Mouse (Mus musculus) kidney, adult 2 months (tissue): Measurements from ENCODE around the gene Gm21972. TPM values are rescaled to one million over a fixed set of nuclear protein-coding genes. Genes with fewer than 3 reads are reported as not detected.

Experiments
- DNase-seq: peaks from one replicate; pipeline ENCODE4 v3.0.0; 2021
- H3K27ac ChIP-seq: fragments of 200-500 bp; 2 replicates; pipeline ENCODE4 v1.5.1; 2012; ENCODE audit warnings: low read depth, low read length, control low read depth, inconsistent platforms; ENCODE audit not compliant: insufficient read depth
- H3K27me3 ChIP-seq: fragments of 200-500 bp; replicated peaks from 2 replicates; pipeline ENCODE4 v1.6.1; 2012; ENCODE audit warnings: mild to moderate bottlenecking, moderate library complexity, low read length, inconsistent platforms; ENCODE audit not compliant: control insufficient read depth, insufficient read depth
- H3K36me3 ChIP-seq: fragments of 200-500 bp; 2 replicates; pipeline ENCODE4 v1.6.1; 2012; ENCODE audit warnings: mild to moderate bottlenecking, moderate library complexity, low read length, inconsistent platforms; ENCODE audit not compliant: control insufficient read depth, insufficient read depth
- H3K4me1 ChIP-seq: fragments of 200-500 bp; 2 replicates; pipeline ENCODE4 v1.6.1; 2011; ENCODE audit warnings: low read length; ENCODE audit not compliant: control insufficient read depth, insufficient read depth
- H3K4me3 ChIP-seq: fragments of 200-500 bp; 2 replicates; pipeline ENCODE4 v1.5.1; 2011; ENCODE audit warnings: mild to moderate bottlenecking, low read depth, low read length, control low read depth; ENCODE audit not compliant: insufficient read depth
- CTCF ChIP-seq: fragments of 200-500 bp; conservative IDR thresholded peaks from 2 replicates; pipeline ENCODE4 v1.5.1; 2011; ENCODE audit warnings: low read depth, mild to moderate bottlenecking, control low read depth, low read length, moderate library complexity, mixed read lengths; ENCODE audit not compliant: insufficient read depth, insufficient read length
- POLR2A ChIP-seq: fragments of 200-500 bp; IDR thresholded peaks from one replicate; pipeline ENCODE4 v1.6.1; 2011; ENCODE audit warnings: low read depth, low read length, control low read depth
- WGBS: fragments of 180-500 bp; shearing (Covaris S2); methylation state at CpG from one replicate; pipeline ENCODE4 v1.1.7; 2018; 5-methylcytosine and 5-hydroxymethylcytosine counted together
- polyA plus RNA-seq: library from polyadenylated mRNA; depleted of rRNA; stranded (reverse); fragments of >200 nt; gene quantifications from 2 replicates; pipeline ENCODE4 v1.2.3, GENCODE M21; 2012

The Gm21972 gene
- polyA plus RNA-seq, 1 experiment = not detected

- no peak for DNase-seq
- Histone ChIP-seq H3K36me3 (no peaks in the 10 kb centered on the region), H3K4me3 (no peak overlapping the region), H3K4me1 (0 out of 2 replicates have a peak, but pooled peaks cover 3% of the 10 kb centered on the region), H3K27ac (no peak overlapping the region), H3K27me3 (no peaks in the 10 kb centered on the region)
- no peak for TF ChIP-seq CTCF
- no peak for TF ChIP-seq POLR2A
- WGBS = 80% methylated on average over 4 of the region's 4 CpGs
Observed at GRCm38 (mm10) chr1:86183577-86184263, 50.3 kb downstream of the Gm21972 start.

GRCm38 (mm10) chr1:86186762-86187161 lies 53.3 kb downstream of the Gm21972 start:
- H3K4me3 ChIP-seq = no peak overlapping the region
- no peak overlapping the region for H3K27ac ChIP-seq
- no peaks in the 10 kb centered on the region for H3K27me3 ChIP-seq
- no peak for DNase-seq
- 0 out of 2 replicates have a peak, but pooled peaks cover 3% of the 10 kb centered on the region for H3K4me1 ChIP-seq
- 88% methylated on average over 7 of the region's 7 CpGs for WGBS
- H3K36me3 ChIP-seq = no peaks in the 10 kb centered on the region
- TF ChIP-seq CTCF = no peak
- no peak for TF ChIP-seq POLR2A

- Histone ChIP-seq H3K36me3 (no peaks in the 10 kb centered on the region), H3K4me1 (0 out of 2 replicates have a peak, but pooled peaks cover 3% of the 10 kb centered on the region), H3K27ac (no peak overlapping the region), H3K4me3 (no peak overlapping the region), H3K27me3 (no peaks in the 10 kb centered on the region)
- WGBS = 55% methylated on average over 2 of the region's 2 CpGs
- TF ChIP-seq POLR2A = no peak
- TF ChIP-seq CTCF = no peak
- DNase-seq = no peak
Observed at GRCm38 (mm10) chr1:86187856-86188255, 54.4 kb downstream of the Gm21972 start.

GRCm38 (mm10) chr1:86188271-86188670 lies 54.8 kb downstream of the Gm21972 start:
- H3K36me3 ChIP-seq = no peaks in the 10 kb centered on the region
- no peak overlapping the region for H3K27ac ChIP-seq
- TF ChIP-seq POLR2A = no peak
- no peak for TF ChIP-seq CTCF
- H3K4me3 ChIP-seq = no peak overlapping the region
- 0 out of 2 replicates have a peak, but pooled peaks cover 3% of the 10 kb centered on the region for H3K4me1 ChIP-seq
- 43% methylated on average over 2 of the region's 2 CpGs for WGBS
- H3K27me3 ChIP-seq = no peaks in the 10 kb centered on the region
- peak; percentile 48 for DNase-seq

GRCm38 (mm10) chr1:86189034-86189702 lies 55.7 kb downstream of the Gm21972 start:
- DNase-seq = no peak
- H3K36me3 ChIP-seq = no peaks in the 10 kb centered on the region
- no peaks in the 10 kb centered on the region for H3K27me3 ChIP-seq
- H3K4me1 ChIP-seq = 0 out of 2 replicates have a peak, but pooled peaks cover 3% of the 10 kb centered on the region
- no peak overlapping the region for H3K27ac ChIP-seq
- WGBS = 74% methylated on average over 6 of the region's 6 CpGs
- 0 out of 2 replicates have a peak, but pooled peaks have one; percentile 23 for TF ChIP-seq CTCF
- TF ChIP-seq POLR2A = no peak
- H3K4me3 ChIP-seq = no peak overlapping the region

- H3K4me3 ChIP-seq = no peak overlapping the region
- WGBS = 83% methylated on average over 6 of the region's 6 CpGs
- DNase-seq = no peak
- no peak for TF ChIP-seq POLR2A
- TF ChIP-seq CTCF = no peak
- H3K4me1 ChIP-seq = 0 out of 2 replicates have a peak, but pooled peaks cover 3% of the 10 kb centered on the region
- no peaks in the 10 kb centered on the region for H3K27me3 ChIP-seq
- no peaks in the 10 kb centered on the region for H3K36me3 ChIP-seq
- no peak overlapping the region for H3K27ac ChIP-seq
Observed at GRCm38 (mm10) chr1:86190843-86191242, 57.4 kb downstream of the Gm21972 start.

GRCm38 (mm10) chr1:86194044-86194443 lies 60.6 kb downstream of the Gm21972 start:
- no peak for DNase-seq
- H3K27me3 ChIP-seq = no peaks in the 10 kb centered on the region
- no peak overlapping the region for H3K27ac ChIP-seq
- WGBS = 82% methylated on average over 7 of the region's 7 CpGs
- no peaks in the 10 kb centered on the region for H3K36me3 ChIP-seq
- no peaks in the 10 kb centered on the region for H3K4me1 ChIP-seq
- no peak for TF ChIP-seq POLR2A
- TF ChIP-seq CTCF = no peak
- H3K4me3 ChIP-seq = no peak overlapping the region
